Mouse (Mus musculus): Measurements from ENCODE around the gene Myh11.

- TF ChIP-seq CTCF (IDR thresholded peaks at IDR 0.05; ENCODE audit: borderline replicate concordance, insufficient read depth, low read length) (no peak), POLR2A (IDR thresholded peaks at IDR 0.05; ENCODE audit: low read depth, low read length) (no peak)
Observed at GRCm38 (mm10) chr16:14156312-14156711, 134.9 kb downstream of the Myh11 start.

Measured in embryonic fibroblast, embryonic 13.5 days (primary cell).